Mouse (Mus musculus) 3134 (cell line): Measurements from ENCODE around the gene Dda1.

ENCODE experiments used
- DNase-seq: peaks from one replicate; pipeline ENCODE4 v3.0.0-alpha.2; 2011; ENCODE audit warnings: low spot score; ENCODE audit not compliant: insufficient read length; ENCODE audit errors: extremely low read depth

Dda1 gene

DNA sequence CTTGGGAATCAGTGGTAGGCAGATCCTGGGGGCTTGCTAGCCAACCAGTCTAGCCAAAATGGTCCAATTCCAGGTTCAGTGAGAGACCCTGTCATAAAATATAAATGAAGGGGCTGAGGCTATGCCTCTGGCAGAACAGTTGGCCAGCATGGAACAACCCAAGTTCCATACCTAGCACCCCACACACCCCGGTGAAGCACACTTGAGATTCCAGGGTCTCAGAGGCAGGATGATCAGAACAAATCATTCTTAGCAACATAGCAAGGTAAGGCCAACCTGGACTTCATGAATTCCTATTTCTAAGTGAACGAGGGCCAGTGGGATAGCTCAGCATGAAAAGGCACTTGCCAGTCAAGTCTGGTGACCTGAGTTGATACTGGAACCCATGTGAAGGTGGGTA is 1.8 kb upstream of the Dda1 start:
- DNase-seq, result no peak

DNA sequence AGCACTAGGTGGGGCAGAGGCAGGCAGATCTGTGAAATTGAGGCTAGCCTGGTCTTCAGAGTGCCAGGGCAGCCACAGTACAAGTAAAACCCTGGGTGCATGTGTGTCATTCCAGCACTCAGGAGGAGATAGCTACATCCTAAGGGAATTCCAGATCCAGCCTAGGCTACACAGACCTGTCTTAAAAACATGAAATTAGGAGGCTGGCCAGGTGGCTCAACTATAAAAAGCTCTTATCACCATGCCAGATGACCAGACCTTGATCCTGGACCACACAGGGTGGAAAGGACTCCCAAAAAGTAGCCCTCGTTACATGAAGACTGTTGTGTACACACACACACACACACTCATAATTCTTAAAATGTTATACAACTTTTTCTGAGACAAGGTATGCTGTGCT is 998 bp upstream of the Dda1 start:
- no peak for DNase-seq

- peak; percentile 42 for DNase-seq
Measured at GRCm38 (mm10) chr8:71469411-71469810, 412 bp downstream of the Dda1 start.

DNA sequence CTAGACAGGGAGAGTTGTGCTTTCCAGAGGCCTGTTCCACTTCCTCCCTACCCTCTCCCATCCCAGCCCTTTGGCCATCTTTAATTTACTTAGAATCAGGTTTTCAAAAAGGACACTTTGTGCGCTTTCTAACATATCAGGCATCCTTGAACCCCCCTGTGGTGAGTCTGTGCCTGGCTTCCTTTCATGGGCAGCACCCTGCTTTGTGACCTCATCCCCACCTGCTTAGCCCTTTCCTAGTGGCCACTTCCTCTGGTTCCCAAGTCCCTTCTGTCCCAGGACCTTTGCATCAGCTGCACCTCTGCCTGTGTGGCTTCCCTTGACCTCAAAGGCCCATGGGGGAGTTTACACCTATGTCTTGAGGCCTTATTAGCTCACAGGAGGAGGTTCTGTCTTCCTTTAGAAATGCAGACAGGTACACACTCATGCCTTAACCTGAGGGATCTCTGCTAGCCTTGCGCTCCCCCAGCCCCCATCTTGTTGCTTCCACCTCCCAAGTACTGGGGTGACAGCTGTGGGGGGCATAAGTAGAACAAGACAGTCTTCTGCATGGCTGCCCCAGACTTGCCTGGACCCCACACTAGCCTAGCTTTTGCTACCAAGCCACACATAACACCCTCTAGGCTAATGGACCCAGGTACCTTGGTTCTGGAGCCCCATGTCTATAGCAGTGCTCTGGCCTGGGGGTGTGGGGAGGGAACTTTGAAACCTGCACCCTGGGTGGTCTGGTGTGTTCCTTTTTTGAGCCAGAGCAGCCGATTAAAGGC is 1.3 kb downstream of the Dda1 start:
- no peak for DNase-seq

- DNase-seq, result no peak
Measured at GRCm38 (mm10) chr8:71470913-71471255, 1.9 kb downstream of the Dda1 start.

DNA sequence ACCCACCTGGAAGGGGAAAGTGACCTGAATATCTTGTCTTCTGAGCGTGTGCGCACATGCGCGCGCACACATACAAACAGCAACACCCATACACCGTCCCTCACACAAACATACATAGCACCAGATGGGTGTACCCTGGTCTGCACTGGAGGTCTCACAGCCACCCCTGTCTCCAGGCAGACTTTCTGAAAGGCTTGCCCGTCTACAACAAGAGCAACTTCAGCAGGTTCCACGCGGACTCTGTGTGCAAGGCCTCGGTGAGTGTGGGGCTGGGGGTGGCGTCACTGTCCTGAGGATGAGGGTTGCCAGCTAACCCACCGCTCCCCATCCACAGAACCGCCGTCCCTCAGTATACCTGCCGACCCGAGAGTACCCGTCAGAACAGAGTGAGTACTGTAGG is 2.9 kb downstream of the Dda1 start:
- no peak for DNase-seq

GRCm38 (mm10) chr8:71472601-71473386 is 3.8 kb downstream of the Dda1 start:
- DNase-seq, result no peak

DNA sequence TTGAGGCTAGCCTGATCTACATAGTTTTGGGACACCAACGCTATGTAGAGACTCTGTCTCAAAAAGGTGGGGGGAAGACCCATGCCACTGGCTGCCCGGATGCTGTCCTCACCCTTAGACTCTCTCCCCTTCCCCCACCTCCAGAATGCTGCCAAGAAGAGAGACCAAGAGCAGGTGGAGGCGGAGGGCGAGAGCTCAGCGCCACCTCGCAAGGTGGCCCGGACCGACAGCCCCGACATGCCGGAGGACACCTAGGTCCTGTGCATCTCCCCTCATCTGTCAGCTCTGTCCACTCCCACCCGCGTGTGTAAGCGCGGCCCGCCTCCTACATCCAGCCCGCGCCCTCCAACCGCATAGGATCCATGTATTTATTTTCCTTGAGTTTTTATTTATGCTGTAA is 5.3 kb downstream of the Dda1 start:
- DNase-seq, result no peak

GRCm38 (mm10) chr8:71474785-71475701 is 6.0 kb downstream of the Dda1 start:
- no peak for DNase-seq

- DNase-seq, result no peak
Measured at GRCm38 (mm10) chr8:71475702-71476075, 6.7 kb downstream of the Dda1 start.

- DNase-seq, result peak; percentile 80
Measured at GRCm38 (mm10) chr8:71476099-71476940, 7.3 kb downstream of the Dda1 start.

GRCm38 (mm10) chr8:71477196-71477845 is 8.3 kb downstream of the Dda1 start:
- DNase-seq, result no peak

DNA sequence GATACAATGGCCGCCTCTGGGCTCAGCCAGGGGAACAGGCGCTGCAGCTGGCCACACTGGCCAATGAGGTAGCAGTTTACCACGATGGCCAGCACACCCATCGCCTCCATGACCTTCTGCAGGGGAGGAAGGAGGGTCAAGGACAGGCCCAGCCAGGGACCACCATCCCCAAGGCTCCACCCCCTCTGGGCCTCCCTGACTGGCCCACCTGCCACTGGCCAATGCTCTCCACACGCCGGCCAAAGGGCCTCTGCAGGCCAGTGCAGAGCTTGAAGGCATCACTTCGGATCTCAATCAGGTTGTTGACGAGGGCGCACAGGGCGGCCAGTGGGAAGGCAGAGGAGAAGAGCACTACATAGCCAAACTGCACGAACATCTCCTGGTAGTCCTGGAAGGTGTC is 9.9 kb downstream of the Dda1 start:
- DNase-seq, result no peak

DNA sequence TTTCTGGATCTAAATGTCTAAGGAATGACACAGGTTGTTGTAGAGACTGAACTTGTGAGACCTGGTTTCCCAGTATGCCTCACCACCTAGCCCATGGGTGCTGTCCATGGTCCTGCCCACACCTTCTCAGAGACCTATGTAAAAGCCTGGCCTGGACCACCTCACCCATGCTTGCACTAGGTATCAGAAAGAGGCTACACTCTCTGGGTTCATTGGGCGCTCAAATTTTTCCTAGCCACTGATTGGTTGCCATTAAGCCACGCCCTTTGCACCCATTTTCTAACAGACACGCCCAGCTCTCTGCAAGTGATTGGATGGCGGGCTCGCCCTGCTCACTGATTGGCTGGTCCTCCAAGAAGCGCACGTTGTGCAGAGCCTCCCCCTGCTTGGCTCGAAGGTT is 14.9 kb downstream of the Dda1 start:
- no peak for DNase-seq

DNA sequence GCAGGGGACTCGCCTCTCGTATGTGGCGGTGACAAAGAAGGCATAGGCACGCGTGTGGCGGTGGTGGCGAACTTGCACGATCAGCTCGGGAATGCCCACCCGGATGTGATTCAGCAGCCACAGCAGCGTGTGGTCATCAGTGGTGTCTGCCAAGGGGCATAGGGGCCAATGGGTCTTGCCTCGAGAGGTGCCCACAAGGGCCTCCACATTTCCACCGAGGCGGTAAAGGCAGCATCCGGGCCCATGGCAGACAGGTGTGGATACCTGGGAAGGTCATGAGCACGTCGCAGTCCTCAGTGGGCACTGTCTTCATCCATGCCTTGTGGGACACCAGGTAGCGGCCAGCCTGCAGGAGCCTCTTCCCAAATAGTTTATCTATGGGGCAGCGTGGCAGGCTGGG is 15.7 kb downstream of the Dda1 start:
- peak; percentile 73 for DNase-seq

- DNase-seq, result peak; percentile 88
Measured at GRCm38 (mm10) chr8:71485142-71486135, 16.4 kb downstream of the Dda1 start, which contains the start of gene Ano8. Gene Ano8 (minus strand): TSS chr8:71485963.

DNA sequence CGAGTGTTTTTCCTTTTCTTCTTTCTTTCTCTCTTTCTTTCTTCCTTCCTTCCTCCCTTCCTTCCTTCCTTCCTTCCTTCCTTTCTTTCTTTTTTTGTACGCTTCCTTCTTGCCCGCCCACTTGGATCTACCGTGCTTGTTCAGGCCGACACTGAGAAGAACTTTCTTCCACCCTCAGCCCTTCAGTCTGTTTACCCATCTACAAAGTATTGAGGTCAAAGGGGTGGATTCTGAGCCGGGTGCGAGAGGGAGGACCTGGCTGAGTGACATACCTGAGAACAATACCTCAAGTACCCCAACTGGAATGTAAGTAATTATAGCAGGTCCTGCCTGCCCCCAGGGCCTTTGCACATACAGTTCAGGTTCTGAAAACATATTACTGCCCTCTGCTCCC is 17.1 kb downstream of the Dda1 start:
- DNase-seq, result peak; percentile 45

DNA sequence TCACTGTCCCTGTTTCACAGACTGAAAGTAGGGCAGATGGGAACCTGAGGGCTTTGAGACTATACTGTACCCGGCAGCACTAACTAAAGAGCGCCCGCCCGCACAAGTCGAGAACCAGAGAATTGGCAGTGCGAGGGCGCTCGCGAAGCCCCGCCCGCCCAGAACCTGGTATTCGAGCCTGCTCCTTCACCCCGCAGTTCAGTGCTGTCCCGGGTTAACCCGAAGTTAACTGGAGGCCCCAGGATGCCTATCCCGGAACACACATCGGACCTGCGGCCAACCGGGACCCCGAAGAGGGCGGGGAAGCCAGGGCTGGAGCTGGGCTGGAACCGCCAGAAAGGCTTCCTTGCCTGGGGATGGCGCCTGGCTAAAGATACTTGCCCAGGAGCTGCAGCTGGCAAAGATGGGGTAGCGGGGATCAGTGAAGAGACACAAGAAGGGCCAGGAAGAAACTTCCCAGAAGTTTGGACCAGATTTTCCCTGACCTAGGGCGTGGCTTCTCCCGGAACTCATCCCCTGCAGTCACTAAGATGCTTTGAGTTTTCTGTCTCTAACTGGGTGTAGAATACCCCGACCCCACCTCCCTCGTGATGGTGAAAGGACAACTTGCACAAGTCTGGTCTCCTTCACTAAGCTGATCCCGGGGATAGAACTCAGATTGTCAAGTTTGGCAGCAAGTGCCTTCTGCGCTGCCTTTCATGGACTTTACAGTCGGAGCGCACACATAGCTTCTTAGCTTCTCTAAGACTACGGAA is 18.9 kb downstream of the Dda1 start, which contains the start of gene Gtpbp3:
TSS of gene Gtpbp3 (plus strand) at position 413 of the 755 bp plus-strand sequence.
- peak; percentile 83 for DNase-seq
